Mouse (Mus musculus) left cerebral cortex, adult 9 months (tissue): ENCODE data around the gene Fam89b.

Experiments
- DNase-seq, 2 experiments: peaks; one replicate each; pipeline ENCODE4 v3.0.0; 2022; ENCODE audit warnings: low spot score in 2 of 2

The Fam89b gene

DNA sequence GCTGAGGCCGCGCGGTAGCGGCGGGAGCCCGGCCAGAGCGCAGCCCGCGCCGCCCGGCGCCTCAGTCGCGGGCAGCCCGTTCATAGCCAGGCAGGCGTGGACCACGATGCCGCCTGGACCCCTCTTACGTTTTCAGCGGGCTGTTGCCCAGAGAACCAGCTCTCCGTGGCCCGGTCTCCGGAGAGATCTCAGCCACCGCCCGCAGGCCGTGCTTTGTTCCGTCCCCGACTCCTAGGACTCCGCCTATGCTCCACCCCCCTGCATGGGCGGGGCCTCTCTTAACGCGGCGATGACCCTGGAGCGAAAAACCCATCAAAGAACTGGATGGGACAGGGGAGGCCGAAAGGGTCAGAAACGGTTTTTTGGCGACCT is at the start of gene Fam89b:
Fam89b (minus strand) TSS at position 210 of the 372 bp plus-strand sequence.
- peak in 1 of 2 experiments; percentile 79 for DNase-seq

DNA sequence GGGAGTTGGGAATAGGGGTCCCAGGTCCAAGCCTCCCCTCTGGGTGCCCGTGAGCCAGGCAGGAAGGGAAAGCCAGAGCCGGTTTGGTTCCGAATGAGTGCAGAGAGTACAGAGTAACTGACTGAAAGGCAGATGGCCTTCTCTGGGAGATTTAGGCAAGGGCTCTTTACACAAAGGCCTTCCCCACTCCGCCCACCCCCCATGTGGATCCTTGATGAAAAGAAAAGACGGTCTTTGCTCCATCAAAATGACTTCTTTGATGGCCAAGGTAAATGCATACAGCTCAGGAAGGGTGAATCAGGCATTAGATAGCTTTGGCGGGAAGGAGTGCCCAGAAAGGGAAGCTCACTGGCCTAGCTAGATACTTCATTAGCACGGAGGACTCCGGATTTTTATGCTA is 48.9 kb upstream of the Fam89b start:
- no peak for DNase-seq

DNA sequence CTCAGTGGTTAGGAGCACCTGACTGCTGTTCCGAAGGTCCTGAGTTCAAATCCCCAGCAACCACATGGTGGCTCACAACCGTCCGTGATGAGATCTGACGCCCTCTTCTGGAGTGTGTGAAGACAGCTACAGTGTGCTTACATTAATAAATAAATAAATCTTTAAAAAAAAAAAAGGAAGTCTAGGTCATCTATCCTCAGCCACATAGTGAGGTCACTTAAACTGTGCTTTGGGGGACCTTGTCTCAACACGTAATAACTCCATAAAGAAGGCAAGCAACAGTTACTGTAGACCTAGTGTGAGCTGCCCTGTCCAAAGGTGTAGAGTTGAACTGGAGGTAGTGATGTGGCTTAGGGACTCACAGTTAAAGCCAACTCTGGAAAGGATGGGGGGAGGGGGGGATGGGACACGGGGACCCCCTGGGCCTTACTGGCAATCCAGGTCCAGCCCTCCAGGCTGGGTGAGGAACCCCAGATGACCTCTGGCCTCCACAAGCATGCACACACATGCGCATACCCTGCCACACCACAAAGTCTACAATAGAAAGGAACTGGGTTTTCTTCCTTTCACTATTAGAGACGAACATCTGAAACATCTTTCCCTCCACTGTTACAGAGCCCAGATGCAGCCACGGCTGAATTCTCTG is 48.1 kb upstream of the Fam89b start:
- DNase-seq, result no peak

DNA sequence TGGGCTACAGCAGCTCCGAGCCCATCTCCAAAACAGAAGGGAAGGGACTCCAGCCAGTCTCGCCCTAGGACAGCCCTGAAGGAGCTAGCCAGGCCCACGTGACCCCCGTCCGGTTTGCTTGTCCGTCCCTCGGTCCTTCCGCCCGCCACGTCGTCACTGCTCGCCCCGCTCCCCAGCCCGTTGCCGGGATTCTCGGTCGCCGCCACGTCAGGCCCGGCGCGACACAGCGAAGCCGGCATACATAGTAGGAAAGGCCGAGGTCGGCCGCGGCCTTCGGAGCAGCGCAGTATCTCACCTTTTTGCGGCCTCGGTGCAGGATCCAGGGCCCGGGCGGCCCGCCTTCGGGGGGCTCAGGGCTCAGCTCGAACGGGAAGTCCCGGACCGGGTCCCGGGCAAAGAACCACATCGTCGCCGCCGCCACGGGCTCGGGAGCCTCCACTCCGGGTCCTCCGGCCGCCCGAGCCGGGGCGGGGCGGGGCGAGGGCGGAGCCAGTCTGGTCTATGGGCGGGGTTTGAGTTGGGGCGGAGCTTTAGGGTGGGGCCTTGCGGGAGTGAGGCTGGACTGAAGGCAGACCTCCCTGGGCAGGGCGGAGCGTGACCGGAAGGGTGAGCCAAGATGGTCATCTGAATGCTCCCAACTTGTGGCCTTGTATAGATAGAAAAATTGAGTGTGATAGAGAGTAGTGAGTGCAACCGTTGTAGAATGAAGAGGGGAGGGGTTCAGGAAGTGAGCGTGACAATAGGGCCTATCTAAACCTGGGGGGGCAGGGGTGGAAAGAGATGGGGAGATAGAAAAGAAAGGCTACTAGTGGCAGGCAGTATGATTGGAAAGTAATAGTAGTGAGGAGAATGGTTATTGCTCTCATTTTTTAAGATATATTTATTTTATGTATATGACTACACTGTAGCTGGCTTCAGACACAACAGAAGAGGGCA is 41.7 kb upstream of the Fam89b start, which contains the start of gene Scyl1:
Scyl1 (minus strand) TSS at position 495 of the 936 bp plus-strand sequence.
- DNase-seq, result peak; percentile 81 to 94

DNA sequence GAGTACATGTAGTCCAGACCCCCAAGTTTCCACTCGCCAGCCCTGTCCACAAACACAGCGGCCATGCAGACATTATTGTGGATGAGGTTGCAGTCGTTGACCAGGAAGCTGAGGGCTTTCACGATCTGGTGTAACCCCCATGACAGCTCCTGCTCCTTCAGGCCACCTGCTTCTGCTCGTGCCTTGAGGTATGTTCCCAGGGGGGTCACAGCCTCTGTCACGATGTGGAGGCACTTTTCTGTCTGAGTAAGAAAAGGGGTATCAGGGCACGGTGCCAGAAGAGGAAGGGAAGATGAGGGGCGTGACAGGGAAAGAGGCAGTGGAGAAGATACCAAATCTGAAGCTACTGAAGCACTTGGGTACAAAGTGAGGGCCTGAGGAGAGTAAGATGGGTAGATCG is 40.9 kb upstream of the Fam89b start:
- DNase-seq, result no peak

DNA sequence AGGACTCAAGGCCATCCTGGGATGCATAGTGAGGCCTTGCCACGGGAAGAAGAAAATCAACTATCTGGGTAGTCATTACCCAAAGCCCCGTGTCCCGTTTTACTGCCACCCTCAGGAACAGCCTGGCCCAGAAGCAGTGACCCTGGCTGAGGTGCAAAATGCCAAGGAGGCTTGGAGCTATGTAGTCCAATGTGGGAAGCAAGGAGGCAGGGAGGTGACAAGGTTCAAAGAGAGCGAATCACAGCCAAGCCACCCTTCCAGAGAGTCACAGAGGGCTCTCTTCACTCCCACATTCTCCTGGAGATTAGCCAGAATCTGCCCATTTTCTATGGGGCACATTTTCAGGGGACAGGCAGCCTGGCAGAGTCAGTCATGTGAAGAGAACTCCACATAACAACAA is 37.8 kb upstream of the Fam89b start:
- DNase-seq, result no peak

DNA sequence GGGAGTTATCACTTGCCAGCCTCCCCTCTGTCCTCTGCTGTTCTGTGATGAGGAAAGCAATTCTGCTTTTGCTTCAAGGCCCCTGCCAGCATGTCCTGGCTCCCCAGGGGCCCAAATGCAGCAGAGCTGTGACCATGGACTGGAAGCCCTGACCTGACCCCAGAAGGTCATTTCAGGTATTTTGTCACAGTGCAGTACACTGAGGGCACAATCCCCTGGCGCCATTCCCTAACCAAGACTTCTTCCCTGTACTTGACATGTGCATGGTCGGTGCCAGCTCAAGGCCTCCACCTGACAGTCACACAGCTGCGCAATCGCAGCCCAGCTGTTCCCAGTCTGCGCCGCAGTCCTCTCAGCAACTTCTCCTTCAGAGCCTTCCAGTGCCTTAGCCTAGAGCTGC is 33.7 kb upstream of the Fam89b start:
- DNase-seq, result no peak

DNA sequence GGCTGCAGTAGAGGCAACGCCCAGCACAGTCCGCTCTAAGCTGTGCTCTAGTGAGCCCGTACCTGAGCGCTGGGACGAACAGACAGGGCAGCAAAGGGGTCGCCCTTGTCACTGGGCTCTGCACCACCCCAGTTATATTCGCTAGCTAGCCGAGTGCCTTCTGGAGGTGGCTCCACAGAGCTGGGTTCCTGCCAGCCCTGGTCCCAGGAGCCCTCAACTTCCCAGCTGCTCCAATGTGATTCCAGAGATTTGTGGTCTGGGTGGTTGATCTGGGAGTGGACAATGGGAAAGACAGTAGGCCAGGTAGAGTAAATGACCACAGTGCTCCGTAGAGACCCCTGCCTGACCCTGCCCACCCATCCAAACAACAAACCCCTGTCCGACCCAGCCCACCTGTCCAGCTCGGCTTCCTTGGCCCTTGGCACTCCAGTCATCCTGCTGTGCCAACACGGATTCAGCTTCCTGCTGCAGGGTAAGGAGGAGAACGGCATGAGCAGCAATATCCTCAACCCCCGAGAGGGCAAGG is 29.5 kb upstream of the Fam89b start:
- no peak for DNase-seq

DNA sequence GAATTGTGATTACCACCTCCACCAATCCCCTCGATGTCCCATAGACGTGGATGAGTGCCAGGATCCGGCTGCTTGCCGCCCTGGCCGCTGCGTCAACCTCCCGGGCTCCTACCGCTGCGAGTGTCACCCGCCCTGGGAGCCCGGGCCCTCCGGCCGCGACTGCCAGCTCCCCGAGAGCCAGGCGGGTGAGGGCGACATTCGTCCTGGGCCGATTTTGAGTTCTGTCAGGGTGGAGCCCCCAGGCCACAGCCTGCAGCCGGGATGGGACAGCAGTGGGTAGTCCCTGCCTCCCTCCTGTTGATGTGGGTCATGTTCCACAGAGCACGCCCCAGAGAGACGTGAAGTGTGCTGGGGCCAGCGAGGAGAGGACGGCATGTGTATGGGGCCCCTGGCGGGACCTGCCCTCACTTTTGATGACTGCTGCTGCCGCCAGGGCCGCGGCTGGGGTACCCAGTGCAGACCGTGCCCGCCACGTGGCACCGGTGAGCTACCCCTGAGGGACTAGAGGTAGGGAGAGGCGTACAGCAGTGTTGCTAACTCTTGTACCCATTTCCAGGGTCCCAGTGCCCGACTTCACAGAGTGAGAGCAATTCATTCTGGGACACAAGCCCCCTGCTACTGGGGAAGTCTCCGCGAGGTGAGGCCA is 27.7 kb upstream of the Fam89b start:
- no peak for DNase-seq

DNA sequence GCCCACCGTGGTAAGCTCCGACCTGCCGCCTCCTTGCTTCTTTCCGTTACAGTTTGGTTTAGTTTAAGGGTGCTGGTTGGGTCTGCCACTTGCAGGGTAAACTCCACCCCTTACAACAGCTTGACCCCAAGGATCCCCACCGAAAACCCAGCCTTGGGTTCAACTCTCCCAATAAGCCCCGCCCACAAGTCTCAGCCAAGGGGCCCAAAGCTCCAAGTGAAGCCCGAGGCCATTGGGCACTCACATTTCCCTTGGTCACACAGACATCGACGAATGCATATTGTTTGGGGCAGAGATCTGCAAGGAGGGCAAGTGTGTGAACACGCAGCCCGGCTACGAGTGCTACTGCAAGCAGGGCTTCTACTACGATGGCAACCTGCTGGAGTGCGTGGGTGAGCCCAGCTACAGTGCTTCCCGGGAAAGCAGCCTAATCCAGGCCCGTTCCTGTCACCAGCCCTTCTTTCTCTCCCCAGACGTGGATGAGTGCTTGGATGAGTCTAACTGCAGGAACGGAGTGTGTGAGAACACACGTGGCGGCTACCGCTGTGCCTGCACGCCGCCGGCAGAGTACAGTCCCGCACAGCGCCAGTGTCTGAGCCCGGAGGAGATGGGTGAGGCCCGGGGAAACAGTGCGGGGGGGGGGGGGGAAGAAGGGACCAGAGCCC is 27.0 kb upstream of the Fam89b start:
- peak; percentile 67 to 89 for DNase-seq

DNA sequence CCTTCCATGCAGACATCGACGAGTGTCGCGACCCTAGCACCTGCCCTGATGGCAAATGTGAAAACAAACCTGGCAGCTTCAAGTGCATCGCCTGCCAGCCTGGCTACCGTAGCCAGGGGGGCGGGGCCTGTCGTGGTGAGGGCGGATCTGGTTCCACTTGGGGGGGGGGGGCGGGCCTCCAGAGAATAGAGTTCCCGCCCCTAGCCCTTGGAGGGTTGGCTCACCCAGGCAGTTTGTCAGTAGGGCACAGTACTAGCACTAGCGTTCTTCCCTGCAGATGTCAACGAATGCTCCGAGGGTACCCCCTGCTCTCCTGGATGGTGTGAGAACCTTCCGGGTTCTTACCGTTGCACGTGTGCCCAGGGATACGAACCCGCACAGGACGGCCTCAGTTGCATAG is 22.3 kb upstream of the Fam89b start:
- DNase-seq, result no peak

DNA sequence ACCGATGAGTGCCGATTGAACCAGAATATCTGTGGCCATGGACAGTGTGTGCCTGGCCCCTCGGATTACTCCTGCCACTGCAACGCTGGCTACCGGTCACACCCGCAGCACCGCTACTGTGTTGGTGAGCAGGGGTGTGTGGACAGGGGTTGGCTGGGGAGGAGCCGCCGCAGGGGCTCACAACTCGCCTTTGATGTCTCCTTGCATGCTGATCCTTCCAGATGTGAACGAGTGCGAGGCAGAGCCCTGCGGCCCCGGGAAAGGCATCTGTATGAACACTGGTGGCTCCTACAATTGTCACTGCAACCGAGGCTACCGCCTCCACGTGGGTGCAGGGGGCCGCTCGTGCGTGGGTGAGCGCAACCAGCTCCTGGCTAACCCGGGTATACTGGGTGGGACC is 21.5 kb upstream of the Fam89b start:
- DNase-seq, result no peak

DNA sequence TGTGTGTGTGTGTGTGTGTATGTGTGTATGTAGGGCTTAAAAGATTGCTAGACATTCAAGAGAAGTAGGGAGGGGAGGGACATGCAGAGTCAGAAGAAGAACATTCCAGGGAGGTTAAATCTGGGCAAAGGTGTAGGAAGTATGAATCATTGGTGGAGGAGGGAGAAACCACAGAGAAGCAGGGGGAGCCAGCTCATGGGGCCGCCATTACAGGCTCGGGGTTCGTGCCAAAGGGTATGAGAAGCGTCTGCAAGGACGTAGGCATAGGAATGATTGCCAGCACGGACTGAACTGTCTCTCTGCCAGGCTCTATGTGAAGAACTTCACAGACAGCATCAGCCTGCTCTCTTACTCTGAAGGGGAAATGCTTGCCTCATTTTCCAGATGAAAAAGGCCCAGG is 20.0 kb upstream of the Fam89b start:
- DNase-seq, result no peak

DNA sequence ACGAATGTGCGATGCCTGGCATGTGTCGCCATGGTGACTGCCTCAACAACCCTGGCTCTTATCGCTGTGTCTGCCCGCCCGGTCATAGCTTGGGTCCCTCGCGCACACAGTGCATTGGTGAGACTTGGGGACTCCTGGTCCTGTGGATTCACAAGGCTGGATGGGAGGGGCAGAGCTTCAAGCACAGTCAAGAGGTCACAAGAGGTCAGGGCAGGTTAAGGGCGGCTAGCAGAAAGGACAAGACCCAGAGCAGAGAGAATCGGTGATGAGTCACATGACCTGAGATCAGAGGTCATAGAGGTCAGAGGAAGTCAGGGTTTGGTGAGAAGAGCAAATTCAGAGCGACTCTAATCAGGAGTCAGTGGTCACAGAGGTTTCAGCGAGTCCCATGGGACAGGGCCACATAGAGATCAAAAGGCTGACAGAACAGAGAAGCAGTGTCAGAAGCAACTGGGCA is 17.5 kb upstream of the Fam89b start:
- no peak for DNase-seq

DNA sequence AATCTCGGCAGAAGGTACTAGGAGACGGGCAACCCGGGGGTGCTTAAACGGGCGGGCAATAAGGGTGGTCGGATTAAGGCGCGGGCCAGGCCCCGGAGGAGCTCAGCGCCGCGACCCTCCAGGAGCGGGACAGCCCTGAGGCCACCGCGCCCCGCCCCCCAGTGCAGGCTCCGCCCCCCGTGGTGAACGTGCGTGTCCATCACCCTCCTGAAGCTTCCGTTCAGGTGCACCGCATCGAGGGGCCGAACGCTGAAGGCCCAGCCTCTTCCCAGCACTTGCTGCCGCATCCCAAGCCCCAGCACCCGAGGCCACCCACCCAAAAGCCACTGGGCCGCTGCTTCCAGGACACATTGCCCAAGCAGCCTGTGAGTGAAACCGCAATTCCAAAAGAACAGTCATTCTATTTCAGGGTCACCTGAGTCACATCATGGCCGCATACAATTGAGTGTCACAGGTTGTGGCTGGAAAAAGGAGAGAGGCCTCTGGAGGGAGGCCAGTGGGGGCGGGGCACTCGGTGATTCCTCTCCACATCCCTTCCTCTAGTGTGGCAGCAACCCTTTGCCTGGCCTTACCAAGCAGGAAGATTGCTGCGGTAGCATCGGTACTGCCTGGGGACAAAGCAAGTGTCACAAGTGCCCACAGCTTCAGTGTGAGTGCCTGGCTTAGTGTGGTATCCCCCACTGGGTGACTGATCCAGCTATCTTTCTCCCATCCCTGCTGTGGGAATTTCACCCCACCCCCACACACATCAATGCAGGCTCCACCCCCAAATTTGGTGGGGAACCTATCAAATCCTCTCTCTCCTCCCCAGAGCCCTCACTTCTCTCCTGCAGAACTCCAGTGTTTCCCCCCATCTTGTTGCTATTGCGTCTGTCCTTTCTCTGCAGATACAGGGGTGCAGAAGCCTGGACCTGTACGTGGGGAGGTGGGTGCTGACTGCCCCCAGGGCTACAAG is 16.6 kb upstream of the Fam89b start:
- DNase-seq, result no peak

DNA sequence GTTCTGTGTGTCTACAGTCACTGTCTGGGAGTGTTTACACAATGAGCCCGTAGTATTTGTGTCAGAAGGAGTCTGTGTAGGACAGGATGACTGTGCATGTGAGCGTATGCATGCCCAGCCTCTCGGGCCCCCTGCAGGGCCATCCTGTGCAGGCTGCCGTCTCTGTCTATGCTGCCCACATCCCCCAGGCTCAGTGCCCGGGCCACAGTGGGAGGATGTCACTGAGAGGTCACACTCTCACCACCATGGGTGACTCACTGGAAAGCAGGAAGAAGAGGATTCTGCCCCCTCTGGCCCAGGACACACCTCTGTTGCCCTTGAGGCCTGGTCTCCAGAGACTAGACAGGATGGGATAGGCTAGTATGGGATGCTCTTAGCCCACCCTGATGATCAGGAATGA is 14.1 kb upstream of the Fam89b start:
- DNase-seq, result no peak

DNA sequence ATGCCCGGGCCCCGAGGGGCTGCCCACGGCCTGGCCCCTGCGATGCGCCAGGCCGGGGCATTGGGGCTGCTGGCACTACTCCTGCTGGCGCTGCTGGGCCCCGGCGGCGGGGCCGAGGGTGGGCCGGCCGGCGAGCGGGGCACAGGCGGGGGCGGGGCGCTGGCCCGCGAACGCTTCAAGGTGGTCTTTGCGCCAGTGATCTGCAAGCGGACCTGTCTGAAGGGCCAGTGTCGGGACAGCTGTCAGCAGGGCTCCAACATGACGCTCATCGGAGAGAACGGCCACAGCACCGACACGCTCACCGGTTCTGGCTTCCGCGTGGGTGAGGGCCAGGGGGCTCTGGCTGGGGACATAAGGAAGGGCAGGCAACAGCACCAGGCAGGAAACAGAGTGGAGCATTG is 12.8 kb upstream of the Fam89b start:
- no peak for DNase-seq

DNA sequence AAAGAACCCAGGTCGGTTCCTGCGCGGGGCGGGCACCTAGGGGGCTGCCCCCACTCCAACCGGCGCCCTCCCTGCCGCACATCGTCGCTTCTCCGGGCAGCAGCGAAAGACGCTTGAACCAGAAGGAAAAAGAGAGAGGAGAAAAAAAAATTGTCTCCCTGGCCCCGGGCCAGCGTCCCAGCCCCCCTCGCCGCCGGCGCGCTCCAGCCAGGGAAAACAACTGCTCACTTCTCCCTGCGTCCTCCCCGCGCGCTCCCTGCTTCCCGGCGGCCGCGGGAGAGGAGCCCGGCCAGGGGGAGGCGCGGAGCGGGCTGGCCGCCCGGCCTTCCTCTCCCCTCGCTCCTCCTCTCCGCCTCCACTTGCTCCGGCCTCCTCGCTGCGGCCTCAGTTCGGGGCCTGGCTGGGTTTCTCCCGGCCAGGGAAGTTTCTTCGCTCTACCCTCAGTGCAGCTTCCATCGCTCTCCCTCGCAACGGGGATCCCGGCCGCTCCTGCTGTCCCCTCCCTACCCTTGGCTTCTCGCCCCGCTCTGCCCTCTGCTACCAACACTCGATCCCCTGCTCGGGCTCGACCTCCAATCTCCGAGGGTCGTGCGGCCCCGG is 12.3 kb upstream of the Fam89b start:
- peak in 1 of 2 experiments; percentile 66 for DNase-seq

DNA sequence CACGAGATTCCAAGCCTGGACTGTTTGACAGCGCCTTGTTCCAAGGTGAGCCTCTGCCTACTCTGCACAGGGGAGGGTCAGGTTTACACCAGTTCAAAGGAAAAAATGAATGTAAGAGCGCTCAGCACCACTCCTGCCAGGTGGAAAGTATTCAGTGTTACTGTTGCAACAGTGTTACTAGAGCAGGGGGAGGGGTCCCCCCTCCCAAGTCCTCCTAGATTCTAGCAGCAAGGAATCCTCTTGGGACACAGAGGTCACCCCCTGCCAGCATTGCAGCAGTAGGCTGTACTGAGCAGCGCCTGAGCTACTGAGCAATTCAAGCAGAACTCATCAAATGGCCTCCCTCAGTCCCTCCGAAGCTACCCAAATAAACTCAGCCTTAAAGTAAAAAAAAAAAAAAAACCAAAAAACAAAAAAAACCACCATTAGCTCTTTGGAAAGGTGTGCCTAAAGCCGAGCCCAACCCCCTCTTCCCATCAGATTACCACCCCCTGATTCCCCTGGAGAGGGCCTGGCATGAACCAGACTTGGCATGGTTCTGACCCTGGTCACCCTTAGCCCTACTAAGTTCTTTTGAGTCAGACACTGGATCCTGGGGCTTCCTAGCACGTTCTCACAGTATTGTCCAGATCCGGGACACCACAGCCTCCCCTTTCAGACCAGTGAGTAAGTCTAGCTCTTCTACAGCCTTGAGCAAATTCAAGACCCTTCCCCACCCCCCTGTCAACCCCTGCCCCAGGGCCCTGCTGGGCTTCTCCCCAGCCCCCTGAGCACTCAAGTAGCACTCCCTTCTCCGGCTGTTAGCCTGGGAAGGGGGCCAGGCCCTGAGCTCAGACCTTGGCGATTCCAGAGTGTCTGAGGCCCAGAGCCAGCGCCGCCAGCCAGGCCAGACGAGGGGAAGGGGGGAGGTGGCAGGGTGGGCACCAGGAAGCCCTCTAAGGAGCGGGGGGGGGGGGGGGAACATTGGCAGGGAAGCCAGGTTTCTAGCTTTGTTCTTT is 11.2 kb upstream of the Fam89b start, which contains the start of gene Ltbp3:
Ltbp3 (plus strand) TSS at position 585 of the 998 bp plus-strand sequence.
- no peak for DNase-seq
